Comparison of ENCODE assay signal across 9 mouse cellular contexts in genomic region chr4:123228270-123228669, GRCm38 (mm10). TPM values are rescaled to one million over a fixed set of nuclear protein-coding genes. Genes with fewer than 3 reads are reported as not detected.
DNase-seq lines count a peak whose midpoint lies in the region; ATAC-seq and TF ChIP-seq lines count a peak whose summit lies in the region.
"Had no signal": no experiment of that assay in that cellular context is flagged by ENCODE, and none has a peak within 500 bp of the region (broad histone marks: within the 10 kb centered on the region; RNA-seq: fewer than 3 reads in every experiment).

No protein-coding gene starts in this region.

- no peaks in the 10 kb centered on the region for H3K36me3 ChIP-seq in heart, postnatal 0 days (replicated peaks; ENCODE audit: control insufficient read depth, insufficient read depth, low read length)
- no peaks in the 10 kb centered on the region for H3K36me3 ChIP-seq in lung, embryonic 15.5 days

- 0 out of 2 replicates have a peak overlapping the region, but pooled peaks have one; percentile 26 for H3K27ac ChIP-seq in heart, postnatal 0 days (ENCODE audit: low read depth)
- H3K27ac ChIP-seq in lung, embryonic 15.5 days: peak overlapping the region; percentile 35; the same call in 1 of the 2 replicates

- WGBS in heart, postnatal 0 days: 25% methylated on average over 2 of the region's 2 CpGs
- WGBS in lung, embryonic 15.5 days: 24% methylated on average over 2 of the region's 2 CpGs

- H3K4me1 ChIP-seq in heart, postnatal 0 days (ENCODE audit: control insufficient read depth, insufficient read depth): peaks cover 21% of the 10 kb centered on the region
- H3K4me1 ChIP-seq in lung, embryonic 15.5 days: peaks cover 39% of the 10 kb centered on the region

- no peak for TF ChIP-seq EP300 in heart, postnatal 0 days (IDR thresholded peaks at IDR 0.05; ENCODE audit: low read depth)

- H3K9ac ChIP-seq in heart, postnatal 0 days (replicated peaks; ENCODE audit: low read depth, low read length): no peak overlapping the region
- no peak overlapping the region for H3K9ac ChIP-seq in lung, embryonic 15.5 days

- no peaks in the 10 kb centered on the region for H3K9me3 ChIP-seq in heart, postnatal 0 days (replicated peaks; ENCODE audit: control insufficient read depth, low read length)
- no peaks in the 10 kb centered on the region for H3K9me3 ChIP-seq in lung, embryonic 15.5 days

- H3K4me3 ChIP-seq in heart, postnatal 0 days (ENCODE audit: low read depth, low read length): no peak overlapping the region
- no peak overlapping the region for H3K4me3 ChIP-seq in lung, embryonic 15.5 days

- peak; percentile 43 for DNase-seq in retina, postnatal 1 day
- DNase-seq in retina, embryonic 14.5 days (ENCODE audit: low spot score): no peak
- DNase-seq in heart, postnatal 0 days (ENCODE audit: low spot score): no peak
- DNase-seq in layer of hippocampus, postnatal 14 days (ENCODE audit: low spot score in 2 of 2): no peak
- no peak for DNase-seq in layer of hippocampus, postnatal 10 days (ENCODE audit: low spot score in 2 of 2)
- no peak for DNase-seq in frontal cortex, adult 2 months (ENCODE audit: extremely low spot score in 1 of 2, low spot score in 1 of 2)
- no peak for DNase-seq in adrenal gland, postnatal 4 days (ENCODE audit: low spot score in 2 of 2)
- DNase-seq: thymus, adult 2 months had no signal

- no peak for TF ChIP-seq CTCF in heart, postnatal 0 days (IDR thresholded peaks at IDR 0.05; ENCODE audit: low read depth)

- no peaks in the 10 kb centered on the region for H3K27me3 ChIP-seq in heart, postnatal 0 days (ENCODE audit: control insufficient read depth, insufficient read depth, low read length)
- H3K27me3 ChIP-seq in lung, embryonic 15.5 days: peaks cover 12% of the 10 kb centered on the region; the same call in 1 of the 2 replicates

- peak; percentile 28; the same call in 1 of the 2 replicates for ATAC-seq in heart, postnatal 0 days (ENCODE audit: insufficient read depth, low read depth)
- peak; percentile 71; the same call in 1 of the 2 replicates for ATAC-seq in lung, embryonic 15.5 days (ENCODE audit: borderline replicate concordance, extremely low read depth, low FRiP score, low TSS enrichment)

- no peak overlapping the region for H3K4me2 ChIP-seq in heart, postnatal 0 days (ENCODE audit: low read depth, low read length)
- H3K4me2 ChIP-seq in lung, embryonic 15.5 days: no peak overlapping the region

RNA-seq across cellular contexts. Expression of gene Heyl, which starts 5.1 kb away (rescaled TPM):
- total RNA-seq in heart, postnatal 0 days (2014; rRNA removed; ENCODE audit: low replicate concordance): 9.0 and 12.3 TPM in 2 replicates
- polyA plus RNA-seq in heart, postnatal 0 days (2015; fragmentation: Nextera tagmentation; extraction: Ambion mirVana): 8.9 and 9.0 TPM in 2 replicates
- 30.0 TPM in 2 replicates for polyA plus RNA-seq in lung, embryonic 15.5 days (2015; fragmentation: Nextera tagmentation; extraction: Ambion mirVana)
- 1 to 10 TPM; 6.7 to 7.7 TPM for total RNA-seq in layer of hippocampus, postnatal 14 days (2021)
- 1 to 10 TPM; 7.3 to 8.5 TPM for total RNA-seq in layer of hippocampus, postnatal 10 days (2021)
- 5.9 and 7.1 TPM in 2 replicates for polyA plus RNA-seq in frontal cortex, adult 2 months (2012; rRNA removed)
- total RNA-seq in adrenal gland, postnatal 4 days (2021): 10 to 100 TPM; 12.4 to 17.6 TPM

RNA-seq across cellular contexts. Expression of gene Nt5c1a, which starts 27.0 kb away (rescaled TPM):
- total RNA-seq in heart, postnatal 0 days (2014; rRNA removed; ENCODE audit: low replicate concordance): 3.4 and 14.6 TPM in 2 replicates
- polyA plus RNA-seq in heart, postnatal 0 days (2015; fragmentation: Nextera tagmentation; extraction: Ambion mirVana): 1.7 and 2.4 TPM in 2 replicates
- not detected in 2 replicates for polyA plus RNA-seq in lung, embryonic 15.5 days (2015; fragmentation: Nextera tagmentation; extraction: Ambion mirVana)
- 1 to 10 TPM; 9.3 to 9.8 TPM for total RNA-seq in layer of hippocampus, postnatal 14 days (2021)
- total RNA-seq in layer of hippocampus, postnatal 10 days (2021): 1 to 10 TPM; 6.9 to 7.4 TPM
- polyA plus RNA-seq in frontal cortex, adult 2 months (2012; rRNA removed): 3.2 and 3.8 TPM in 2 replicates
- 10 to 100 TPM; 15.3 to 15.7 TPM for total RNA-seq in adrenal gland, postnatal 4 days (2021)

RNA-seq across cellular contexts. Expression of gene Pabpc4, which starts 33.9 kb away (rescaled TPM):
- 350 and 355 TPM in 2 replicates for total RNA-seq in heart, postnatal 0 days (2014; rRNA removed; ENCODE audit: low replicate concordance)
- polyA plus RNA-seq in heart, postnatal 0 days (2015; fragmentation: Nextera tagmentation; extraction: Ambion mirVana): 54.6 and 55.3 TPM in 2 replicates
- 32.8 and 37.2 TPM in 2 replicates for polyA plus RNA-seq in lung, embryonic 15.5 days (2015; fragmentation: Nextera tagmentation; extraction: Ambion mirVana)
- total RNA-seq in layer of hippocampus, postnatal 14 days (2021): 10 to 100 TPM; 39.4 to 45.7 TPM
- 10 to 100 TPM; 47.0 to 49.9 TPM for total RNA-seq in layer of hippocampus, postnatal 10 days (2021)
- 39.4 and 40.2 TPM in 2 replicates for polyA plus RNA-seq in frontal cortex, adult 2 months (2012; rRNA removed)
- 100 to 1,000 TPM; 104 to 119 TPM for total RNA-seq in adrenal gland, postnatal 4 days (2021)

RNA-seq across cellular contexts. Expression of gene Hpcal4, which starts 45.2 kb away (rescaled TPM):
- total RNA-seq in heart, postnatal 0 days (2014; rRNA removed; ENCODE audit: low replicate concordance): 0.57 and 1.5 TPM in 2 replicates
- polyA plus RNA-seq in heart, postnatal 0 days (2015; fragmentation: Nextera tagmentation; extraction: Ambion mirVana): 0.40 and 0.41 TPM in 2 replicates
- 0.28 and 0.37 TPM in 2 replicates for polyA plus RNA-seq in lung, embryonic 15.5 days (2015; fragmentation: Nextera tagmentation; extraction: Ambion mirVana)
- total RNA-seq in layer of hippocampus, postnatal 14 days (2021): 100 to 1,000 TPM; 331 to 338 TPM
- total RNA-seq in layer of hippocampus, postnatal 10 days (2021): 100 to 1,000 TPM; 222 to 231 TPM
- 523 and 615 TPM in 2 replicates for polyA plus RNA-seq in frontal cortex, adult 2 months (2012; rRNA removed)
- 1 to 10 TPM; 3.1 to 5.5 TPM for total RNA-seq in adrenal gland, postnatal 4 days (2021)
